Mouse (Mus musculus) bone marrow, adult 2 months (tissue): ENCODE data around the gene Elovl5.

ENCODE experiments used
- CTCF ChIP-seq: fragments of 200-500 bp; IDR thresholded peaks from 2 replicates; pipeline ENCODE4 v1.5.1; 2011; ENCODE audit warnings: low read length, control low read depth; ENCODE audit not compliant: control insufficient read depth, insufficient read depth
- POLR2A ChIP-seq: fragments of 200-500 bp; IDR thresholded peaks from 2 replicates; pipeline ENCODE4 v1.6.1; 2011; ENCODE audit warnings: low read depth, mild to moderate bottlenecking, control low read depth, low read length, borderline replicate concordance; ENCODE audit not compliant: control insufficient read depth

- no peak for TF ChIP-seq POLR2A
- TF ChIP-seq CTCF = no peak
These were observed 13.0 kb upstream of the Elovl5 start for GRCm38 (mm10) chr9:77904133-77904532.
